Mouse (Mus musculus) E14TG2a.4 (cell line): Measurements from ENCODE around the gene Mapt.
"Not testable (repeated sequence)": the region's sequence is repeated elsewhere in the genome, so short reads cannot be mapped to it uniquely, and the experiment has no call there.

Experiments used
- H3K27me3 ChIP-seq: 2 replicates; pipeline ENCODE4 v1.6.1; 2014; ENCODE audit warnings: low read length, control low read depth; ENCODE audit not compliant: insufficient read depth
- H3K36me3 ChIP-seq: 2 replicates; pipeline ENCODE4 v1.6.1; 2014; ENCODE audit warnings: low read length, control low read depth; ENCODE audit not compliant: insufficient read depth
- H3K4me1 ChIP-seq: replicated peaks from 2 replicates; pipeline ENCODE4 v1.6.1; 2014; ENCODE audit warnings: low read depth, low read length, control low read depth
- H3K4me3 ChIP-seq: replicated peaks from 2 replicates; pipeline ENCODE4 v1.5.1; 2014; ENCODE audit warnings: mild to moderate bottlenecking, low read length
- H3K9me3 ChIP-seq: 2 replicates; pipeline ENCODE4 v1.6.1; 2014; ENCODE audit warnings: low read length, control low read depth
- CTCF ChIP-seq: conservative IDR thresholded peaks from 2 replicates; pipeline ENCODE4 v1.5.1; 2014; ENCODE audit warnings: low read length
- NANOG ChIP-seq: IDR thresholded peaks from 2 replicates; pipeline ENCODE4 v1.6.1; 2014; ENCODE audit warnings: borderline replicate concordance, low read length, mixed read lengths
- POU5F1 ChIP-seq: IDR thresholded peaks from 2 replicates; pipeline ENCODE4 v1.6.1; 2014; ENCODE audit warnings: low read length, borderline replicate concordance

Mapt gene

DNA sequence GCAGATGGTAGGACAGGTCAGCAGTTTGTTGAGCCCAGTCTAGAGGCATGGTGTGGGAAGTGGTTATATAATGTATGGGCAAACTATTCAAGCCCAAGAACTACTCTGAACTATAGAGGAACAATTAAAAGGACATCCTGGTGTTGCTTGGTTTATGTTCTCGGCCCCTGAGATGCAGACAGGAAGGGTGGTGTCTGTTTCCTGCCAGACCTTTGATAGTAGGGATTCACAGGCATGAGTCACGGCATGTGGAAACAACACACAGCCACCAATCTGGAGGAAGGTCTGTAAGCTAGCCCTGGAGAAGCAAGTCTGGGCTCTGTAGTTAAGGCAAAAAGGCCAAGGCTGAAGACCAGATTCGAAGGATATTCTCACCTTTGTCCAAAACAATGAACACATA lies 27.9 kb upstream of the Mapt start:
- TF ChIP-seq CTCF: no peak
- TF ChIP-seq POU5F1: no peak
- no peak for TF ChIP-seq NANOG
- Histone ChIP-seq H3K9me3 (peaks cover 21% of the 10 kb centered on the region), H3K27me3 (peaks cover 42% of the 10 kb centered on the region), H3K4me3 (no peak overlapping the region), H3K36me3 (no peaks in the 10 kb centered on the region), H3K4me1 (no peaks in the 10 kb centered on the region)

DNA sequence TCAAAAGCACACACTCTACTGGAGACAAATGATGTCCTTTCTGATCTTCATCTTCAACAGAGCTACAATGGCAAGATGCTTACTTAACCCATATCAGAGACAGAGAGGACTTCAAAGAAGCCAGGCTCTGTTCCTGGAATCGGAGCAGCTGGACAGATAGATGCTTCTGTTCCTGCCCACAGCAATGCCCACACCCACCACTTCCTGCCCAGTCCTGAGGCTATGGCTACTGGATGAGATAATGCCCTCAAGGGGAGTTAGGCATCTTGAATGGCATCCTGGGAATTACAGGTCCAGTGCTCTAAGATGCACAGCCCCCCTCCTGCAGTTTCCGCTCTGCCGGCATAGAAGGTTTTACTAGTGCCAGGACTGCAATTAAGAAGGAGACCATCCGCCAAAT lies 24.6 kb upstream of the Mapt start:
- TF ChIP-seq NANOG: no peak
- no peak for TF ChIP-seq CTCF
- no peak for TF ChIP-seq POU5F1

DNA sequence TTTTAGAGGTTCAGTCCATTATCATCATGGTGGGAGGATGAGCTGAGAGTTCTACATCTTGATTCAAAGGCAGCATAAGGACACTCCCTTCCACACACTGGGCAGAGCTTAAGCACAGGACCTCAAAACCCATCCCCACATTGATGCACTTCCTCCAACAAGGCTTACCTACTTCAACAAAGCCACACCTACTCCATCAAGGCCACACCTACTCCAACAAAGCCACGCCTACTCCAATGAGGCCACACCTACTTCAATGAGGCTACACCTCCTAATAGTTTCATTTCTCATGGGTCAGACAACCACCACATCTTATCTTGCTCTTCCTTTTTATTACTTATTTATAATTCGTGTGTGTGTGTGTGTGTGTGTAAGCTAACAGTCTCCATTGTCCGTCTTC lies 22.1 kb upstream of the Mapt start:
- Histone ChIP-seq H3K4me3 (no peak overlapping the region), H3K36me3 (no peaks in the 10 kb centered on the region), H3K9me3 (no peaks in the 10 kb centered on the region), H3K27me3 (peaks cover 21% of the 10 kb centered on the region), H3K4me1 (no peaks in the 10 kb centered on the region)
- no peak for TF ChIP-seq POU5F1

More for the DNA sequence above, 24.6 kb upstream of the Mapt start:
- H3K36me3 ChIP-seq: no peaks in the 10 kb centered on the region
- peaks cover 17% of the 10 kb centered on the region for H3K9me3 ChIP-seq
- no peak overlapping the region for H3K4me3 ChIP-seq
- H3K27me3 ChIP-seq: peaks cover 21% of the 10 kb centered on the region
- H3K4me1 ChIP-seq: no peaks in the 10 kb centered on the region

DNA sequence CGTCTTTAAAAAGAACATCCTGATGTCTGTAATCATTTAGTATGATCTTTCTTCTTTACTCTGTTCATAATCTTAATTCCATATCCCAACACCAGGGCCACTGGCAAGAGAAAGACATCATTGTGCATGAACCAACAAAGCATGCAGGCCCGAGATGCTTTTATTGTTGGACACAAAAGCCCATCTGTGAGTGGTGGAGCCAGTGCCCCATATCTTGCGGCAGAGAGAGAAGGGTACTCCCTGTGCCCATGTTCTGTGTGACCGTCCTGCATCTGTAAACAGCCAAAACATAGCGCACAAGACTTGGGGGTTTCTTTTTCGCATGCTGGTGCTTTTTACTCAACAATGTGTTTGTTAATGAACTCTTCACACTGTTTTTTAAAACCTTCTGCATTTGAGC lies 19.9 kb upstream of the Mapt start:
- Histone ChIP-seq H3K27me3 (peaks cover 13% of the 10 kb centered on the region), H3K4me1 (peaks cover 6% of the 10 kb centered on the region), H3K36me3 (no peaks in the 10 kb centered on the region), H3K4me3 (no peak overlapping the region), H3K9me3 (no peaks in the 10 kb centered on the region)
- TF ChIP-seq CTCF: no peak
- TF ChIP-seq POU5F1: no peak

DNA sequence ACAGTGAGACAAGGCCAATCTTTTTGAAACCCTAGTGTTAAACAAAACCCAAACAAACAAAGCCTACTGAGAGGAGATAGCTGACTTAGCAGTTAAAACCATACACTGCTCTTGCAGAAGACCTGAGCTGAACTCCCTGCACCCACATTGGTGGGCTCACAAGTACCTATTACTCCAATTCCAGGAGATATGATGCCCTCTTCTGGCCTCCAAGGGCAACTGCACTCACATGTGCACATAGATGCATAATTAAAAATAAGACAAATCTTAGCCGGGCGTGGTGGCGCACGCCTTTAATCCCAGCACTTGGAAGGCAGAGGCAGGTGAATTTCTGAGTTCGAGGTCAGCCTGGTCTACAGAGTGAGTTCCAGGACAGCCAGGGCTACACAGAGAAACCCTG lies 17.1 kb upstream of the Mapt start:
- H3K4me3 ChIP-seq, H3K9me3 ChIP-seq, H3K27me3 ChIP-seq, H3K4me1 ChIP-seq, H3K36me3 ChIP-seq: not testable (repeated sequence)
- TF ChIP-seq CTCF: peak; percentile 52

DNA sequence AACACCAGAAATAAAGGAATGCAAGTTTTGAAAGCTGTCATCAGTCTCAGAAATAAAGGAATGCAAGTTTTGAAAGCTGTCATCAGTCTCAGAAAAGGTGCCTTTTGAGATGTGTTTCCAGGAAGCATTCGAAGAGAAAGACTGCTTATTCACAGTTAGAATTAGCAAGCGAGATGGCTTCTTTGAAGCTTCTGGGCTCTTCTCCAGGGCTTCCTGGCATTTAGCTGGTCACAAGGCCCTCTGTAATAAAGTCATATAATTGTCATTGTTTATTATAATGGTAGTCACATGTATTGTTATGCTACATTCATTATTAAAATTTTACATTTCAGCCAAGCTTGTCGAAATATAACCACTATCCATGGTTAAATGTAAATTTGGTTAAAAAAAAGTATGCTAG lies 13.1 kb upstream of the Mapt start:
- H3K4me3 ChIP-seq: no peak overlapping the region
- no peaks in the 10 kb centered on the region for H3K36me3 ChIP-seq
- TF ChIP-seq CTCF: no peak
- no peak for TF ChIP-seq NANOG
- no peak for TF ChIP-seq POU5F1
- H3K27me3 ChIP-seq: no peaks in the 10 kb centered on the region
- H3K9me3 ChIP-seq: no peaks in the 10 kb centered on the region
- H3K4me1 ChIP-seq: peaks cover 12% of the 10 kb centered on the region

DNA sequence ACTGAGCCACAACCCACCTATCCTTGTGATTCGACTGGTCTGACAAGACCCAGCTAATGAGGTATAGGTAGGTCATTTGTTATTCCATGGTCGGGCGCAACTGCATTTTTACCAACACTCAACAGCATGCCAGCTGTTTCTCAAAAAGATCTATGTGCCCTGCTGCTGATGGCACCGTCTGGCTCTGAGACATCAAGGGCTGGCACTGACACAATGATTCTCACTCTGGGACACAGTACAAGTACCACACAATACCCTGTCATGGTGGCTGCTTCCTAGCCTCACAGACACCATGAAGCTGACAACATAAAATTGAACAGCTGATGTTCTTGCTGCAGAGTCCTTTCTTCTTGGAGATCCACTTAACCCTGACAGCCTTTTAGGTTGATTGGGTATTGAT lies 10.9 kb upstream of the Mapt start:
- H3K4me1 ChIP-seq: peaks cover 17% of the 10 kb centered on the region
- no peaks in the 10 kb centered on the region for H3K36me3 ChIP-seq
- H3K9me3 ChIP-seq: peaks cover 4% of the 10 kb centered on the region
- TF ChIP-seq CTCF: no peak
- no peak for TF ChIP-seq POU5F1
- TF ChIP-seq NANOG: no peak
- H3K27me3 ChIP-seq: no peaks in the 10 kb centered on the region
- no peak overlapping the region for H3K4me3 ChIP-seq

DNA sequence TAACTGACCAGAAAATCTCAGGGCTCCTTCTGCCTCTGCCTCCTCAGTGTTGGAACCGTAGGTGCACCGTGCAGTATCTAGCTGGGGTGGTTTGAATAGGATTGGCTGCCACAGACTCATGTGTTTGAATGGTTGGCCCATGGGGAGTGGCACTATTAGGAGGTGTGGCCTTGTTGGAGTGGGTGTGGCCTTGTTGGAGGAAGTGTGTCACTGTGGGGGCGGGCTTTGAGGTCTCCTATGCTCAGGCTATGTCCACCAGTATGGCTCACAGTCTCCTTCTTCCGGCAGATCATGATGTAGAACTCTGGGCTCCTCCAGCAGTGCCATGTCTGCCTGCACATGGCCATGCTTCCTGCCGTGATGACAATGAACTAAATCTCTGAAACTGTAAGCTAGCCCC lies 9.4 kb upstream of the Mapt start:
- H3K4me3 ChIP-seq: no peak overlapping the region
- no peaks in the 10 kb centered on the region for H3K36me3 ChIP-seq
- TF ChIP-seq NANOG (no peak), CTCF (no peak), POU5F1 (no peak)
- no peaks in the 10 kb centered on the region for H3K27me3 ChIP-seq
- H3K4me1 ChIP-seq: peaks cover 17% of the 10 kb centered on the region
- peaks cover 4% of the 10 kb centered on the region for H3K9me3 ChIP-seq

DNA sequence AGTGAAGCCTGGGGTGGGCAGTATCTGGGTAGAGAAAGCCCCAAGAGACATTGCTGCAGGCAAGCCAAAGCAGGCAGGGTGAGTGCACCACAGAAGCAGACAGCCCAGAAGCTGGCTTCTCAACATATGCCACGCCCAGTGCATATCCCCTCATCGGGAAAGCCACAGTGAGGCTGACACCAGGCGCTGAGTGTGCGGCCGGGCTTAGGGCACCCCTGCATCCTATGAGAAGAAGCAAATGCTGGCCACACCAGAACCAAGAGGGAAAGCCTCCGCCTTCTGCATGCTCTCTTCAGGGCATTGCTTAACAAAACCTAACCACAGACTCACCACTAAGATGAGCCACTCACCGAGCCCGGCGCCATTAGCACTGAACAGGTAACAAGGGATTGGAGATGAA lies 7.9 kb upstream of the Mapt start:
- peaks cover 17% of the 10 kb centered on the region for H3K4me1 ChIP-seq
- peak overlapping the region; percentile 52 for H3K4me3 ChIP-seq
- H3K9me3 ChIP-seq: peaks cover 4% of the 10 kb centered on the region
- no peaks in the 10 kb centered on the region for H3K36me3 ChIP-seq
- no peak for TF ChIP-seq NANOG
- TF ChIP-seq POU5F1: no peak
- no peak for TF ChIP-seq CTCF
- no peaks in the 10 kb centered on the region for H3K27me3 ChIP-seq
